Mouse (Mus musculus) NIH3T3 (cell line): Measurements from ENCODE around the gene Etfb.
A peak's percentile ranks its signal among the peaks of the same experiment; 100 is the strongest.

Source experiments
- DNase-seq: peaks from one replicate; pipeline ENCODE4 v3.0.0-alpha.2; 2012; ENCODE audit warnings: low read depth

The Etfb gene

DNA sequence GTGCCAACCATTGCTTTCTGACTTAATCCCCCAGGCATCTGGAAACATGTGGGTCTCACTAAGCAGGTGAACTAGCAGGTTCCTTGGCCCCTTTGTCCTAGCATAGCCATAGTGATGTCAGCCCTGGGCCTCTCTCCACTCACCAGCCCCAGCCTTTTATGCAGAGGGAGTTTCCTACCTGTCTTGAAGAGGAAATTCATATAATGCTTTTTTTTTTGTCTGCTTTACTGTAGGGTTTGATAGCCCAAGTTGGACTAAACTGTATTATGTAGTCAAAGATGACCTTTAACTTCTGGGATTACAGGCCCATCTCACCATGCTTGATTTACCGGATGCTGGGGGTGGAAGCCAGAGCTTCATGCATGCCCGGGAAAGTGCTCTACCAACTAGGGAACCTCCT is 5.9 kb downstream of the Etfb start:
- no peak for DNase-seq

DNA sequence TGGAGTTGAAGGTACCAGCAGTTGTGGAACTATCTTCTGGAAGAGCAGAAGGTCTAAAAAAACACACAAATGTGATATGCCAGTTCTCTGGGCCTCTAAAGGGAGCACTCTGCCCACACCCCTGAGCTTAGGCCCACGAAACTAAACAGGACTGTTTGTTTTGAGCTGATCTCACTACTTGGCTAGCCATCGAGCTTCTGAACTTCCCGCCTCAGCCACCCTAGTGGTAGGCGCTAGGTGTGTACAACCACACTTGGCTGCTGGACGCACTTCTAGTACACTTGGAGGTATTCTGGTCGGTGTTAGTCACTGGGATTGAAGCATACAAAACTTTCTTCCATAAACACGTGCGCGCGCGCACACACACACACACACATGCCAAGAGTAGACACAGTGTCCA is 7.8 kb downstream of the Etfb start:
- DNase-seq: no peak

DNA sequence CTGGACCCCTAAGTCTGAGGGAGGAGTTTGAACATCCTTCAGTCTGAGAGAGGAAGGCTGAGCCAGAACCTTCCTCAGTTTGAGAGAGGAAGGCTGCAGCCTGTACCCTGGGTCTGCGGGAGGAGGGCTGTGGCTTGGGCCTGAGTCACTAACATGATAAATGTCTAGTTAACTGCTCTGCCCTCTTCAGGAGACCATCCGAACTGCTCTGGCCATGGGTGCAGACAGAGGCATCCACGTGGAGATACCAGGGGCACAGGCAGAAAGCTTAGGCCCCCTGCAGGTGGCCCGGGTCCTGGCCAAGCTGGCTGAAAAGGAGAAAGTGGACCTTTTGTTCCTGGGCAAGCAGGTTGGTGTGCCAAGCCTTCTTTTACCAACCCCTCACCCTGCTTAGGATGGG is 8.7 kb downstream of the Etfb start:
- DNase-seq: peak; percentile 67

DNA sequence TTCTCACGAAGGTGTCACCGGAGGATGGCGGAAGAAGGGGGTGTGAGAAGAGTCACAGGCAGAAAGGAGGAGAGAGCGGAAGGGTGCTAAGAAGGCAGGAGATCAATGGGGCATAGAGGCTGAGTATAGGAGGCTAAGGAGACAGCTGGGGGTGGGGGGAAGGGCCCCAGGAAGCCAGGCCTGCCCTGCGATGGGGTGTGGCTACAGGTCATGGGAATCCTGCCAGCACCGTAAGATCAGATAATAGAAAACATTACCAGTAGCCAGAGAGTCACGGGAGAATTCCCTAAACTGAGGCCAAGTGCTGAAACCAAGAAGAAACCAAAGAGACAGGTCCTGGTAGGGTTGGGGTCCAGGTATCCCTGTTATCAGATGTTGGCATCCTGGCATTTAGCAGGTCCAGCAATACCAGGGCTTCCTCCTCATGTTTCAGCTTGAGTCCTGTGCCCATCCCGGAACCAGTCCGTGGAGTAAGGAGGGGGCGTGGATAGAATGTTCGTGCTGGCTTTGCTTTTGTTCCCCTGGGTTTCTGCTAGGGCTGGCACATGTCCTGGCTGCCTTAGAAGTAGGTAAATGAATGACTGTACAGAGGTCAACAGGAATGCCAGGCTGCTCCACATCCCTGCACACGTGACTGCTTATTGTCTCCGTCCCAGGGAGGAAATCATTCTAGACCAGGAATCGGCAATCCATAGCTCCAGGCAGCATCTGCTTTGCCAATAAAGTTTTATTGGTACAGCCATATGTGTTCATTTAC is 9.9 kb downstream of the Etfb start:
- no peak for DNase-seq

DNA sequence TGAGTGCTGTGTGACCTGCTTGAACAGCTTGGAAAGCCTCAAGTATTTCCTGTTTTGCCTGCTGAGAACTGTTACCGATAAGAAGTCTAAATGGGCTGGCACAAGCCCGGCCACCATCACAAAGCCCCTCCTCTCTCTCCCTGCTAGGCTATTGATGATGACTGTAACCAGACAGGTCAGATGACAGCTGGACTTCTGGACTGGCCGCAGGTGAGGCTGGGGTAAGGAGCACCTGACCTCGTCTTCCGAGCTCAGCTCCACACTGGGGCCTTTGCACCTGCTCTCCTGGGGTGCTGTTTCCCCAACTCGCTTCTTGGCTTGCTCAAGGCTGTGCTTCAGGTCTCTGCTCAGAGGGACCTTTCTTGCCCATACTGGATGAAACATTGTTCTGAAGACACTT is 10.5 kb downstream of the Etfb start:
- DNase-seq: no peak

DNA sequence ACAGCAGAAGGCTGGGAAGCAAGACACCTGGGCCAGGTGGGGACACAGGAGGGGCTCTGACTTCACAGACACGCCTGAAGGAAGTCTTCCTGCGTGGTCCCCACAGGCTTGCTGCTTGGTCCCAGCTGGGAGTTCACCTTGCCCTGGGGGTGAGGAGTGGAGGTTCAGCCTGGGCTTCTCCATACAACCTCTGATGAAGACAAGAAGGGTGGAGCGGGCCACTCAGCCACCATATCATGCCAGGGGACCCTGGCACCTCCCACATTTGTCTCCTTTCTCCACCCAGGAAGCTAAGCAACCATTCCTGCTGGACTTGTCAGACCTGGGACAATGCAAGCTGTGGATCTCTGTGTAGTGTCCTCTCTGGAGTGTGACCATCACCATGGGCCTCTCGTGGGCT is 19.0 kb downstream of the Etfb start, which contains the start of gene Vsig10l:
Gene Vsig10l, plus strand, starts transcription at position 301 of the 400 bp plus-strand sequence.
- no peak for DNase-seq

DNA sequence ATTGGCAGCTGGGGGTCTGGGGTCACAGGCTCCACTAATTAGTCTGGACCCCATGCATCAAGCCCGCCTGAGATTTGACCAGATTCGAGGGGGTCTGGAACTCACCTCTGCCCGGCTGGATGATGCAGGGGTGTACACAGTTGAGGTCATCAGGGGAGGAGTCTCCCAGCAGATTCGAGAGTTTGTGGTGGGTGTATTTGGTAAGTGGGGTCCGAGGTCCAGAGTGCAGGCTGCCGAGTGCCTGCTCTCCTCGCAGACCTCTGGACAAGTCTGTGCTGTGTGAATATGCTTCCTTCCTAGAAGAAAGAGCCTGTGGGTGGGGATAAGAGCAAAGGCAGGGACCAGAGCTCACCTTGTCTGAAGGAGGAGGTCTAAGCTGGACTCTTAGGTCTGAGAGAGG is 20.1 kb downstream of the Etfb start:
- DNase-seq: no peak

DNA sequence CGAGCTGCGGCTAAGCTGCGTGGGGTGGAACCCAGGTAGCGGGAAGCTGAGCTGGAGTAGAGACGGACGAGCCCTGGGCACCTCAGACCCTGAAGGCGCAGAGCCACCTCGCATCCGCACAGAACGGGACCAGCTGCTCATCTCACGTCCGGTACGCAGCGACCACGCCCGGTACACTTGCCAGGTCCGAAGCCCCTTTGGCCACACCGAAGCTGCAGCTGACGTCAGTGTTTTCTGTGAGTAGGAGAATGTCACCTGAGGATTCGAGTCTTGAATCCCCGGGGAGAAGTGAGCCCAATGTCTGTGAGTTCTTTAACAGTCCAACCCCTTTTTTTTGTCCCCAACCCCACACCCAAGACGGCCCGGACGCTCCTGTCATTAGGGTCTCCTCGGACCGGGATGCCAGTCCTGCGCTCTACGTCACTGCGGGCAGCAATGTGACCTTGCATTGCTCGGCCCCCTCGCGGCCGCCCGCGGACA is 21.0 kb downstream of the Etfb start:
- no peak for DNase-seq

DNA sequence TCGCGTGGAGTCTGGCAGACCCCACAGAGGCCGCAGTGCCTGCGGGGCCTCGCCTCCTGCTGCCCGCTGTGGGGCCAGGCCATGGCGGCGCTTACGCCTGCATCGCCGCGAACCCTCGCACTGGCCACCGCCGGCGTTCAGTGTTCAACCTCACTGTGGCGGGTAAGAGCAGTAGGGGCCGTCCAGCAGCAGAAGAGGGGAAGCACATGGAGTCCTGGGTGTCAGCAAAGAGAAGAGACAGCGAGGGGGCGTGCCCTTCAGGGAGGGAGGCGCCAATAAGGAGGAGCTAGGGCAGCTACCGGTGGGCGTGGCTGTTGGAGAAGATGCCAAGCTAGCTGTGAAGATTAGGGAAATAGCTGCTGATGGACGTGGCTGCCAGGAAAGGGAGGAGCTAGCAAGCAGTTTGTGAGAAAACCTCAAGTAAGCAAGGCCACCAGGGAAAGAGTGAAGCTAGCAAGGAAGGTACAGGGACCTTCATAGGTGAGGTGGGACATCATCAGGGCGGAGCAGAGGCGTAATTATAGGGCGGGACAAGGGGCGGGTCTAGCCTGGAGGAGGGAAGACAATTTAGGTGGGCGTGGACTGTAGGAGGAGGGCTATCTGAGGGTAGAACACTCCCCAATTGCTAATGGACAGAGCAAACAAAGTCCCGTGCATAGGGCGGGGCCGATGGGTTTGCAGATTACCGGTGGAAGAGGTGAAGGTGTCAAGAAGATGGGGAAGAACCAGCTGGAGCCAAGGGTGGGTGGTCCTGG is 21.6 kb downstream of the Etfb start:
- peak; percentile 94 for DNase-seq

DNA sequence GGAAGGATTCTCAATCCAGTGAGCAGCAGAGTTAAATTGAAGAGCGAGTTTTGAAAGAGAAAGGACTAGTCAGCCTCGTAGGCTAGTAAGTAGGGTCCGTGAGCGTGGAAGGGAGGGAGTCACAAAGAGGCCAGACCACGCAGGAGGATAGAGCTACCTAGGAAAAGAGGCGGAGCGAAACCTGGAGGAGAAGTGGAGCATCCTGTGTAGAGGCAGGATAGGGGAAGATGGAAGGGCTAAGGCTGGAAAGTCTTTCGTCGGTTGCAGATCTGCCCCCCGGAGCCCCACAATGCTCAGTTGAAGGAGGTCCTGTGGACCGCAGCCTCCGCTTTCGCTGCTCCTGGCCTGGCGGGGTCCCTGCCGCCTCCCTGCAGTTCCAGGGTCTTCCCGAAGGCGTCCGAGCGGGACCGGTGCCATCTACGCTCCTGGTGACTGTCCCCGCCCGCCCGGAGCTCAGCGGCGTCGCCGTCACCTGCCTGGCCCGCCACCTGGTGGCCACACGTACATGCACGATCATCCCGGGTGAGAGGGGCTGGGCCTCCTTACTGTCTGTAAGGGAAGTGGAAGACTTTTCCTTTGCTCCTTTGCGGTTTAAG is 22.3 kb downstream of the Etfb start:
- DNase-seq: peak; percentile 92

DNA sequence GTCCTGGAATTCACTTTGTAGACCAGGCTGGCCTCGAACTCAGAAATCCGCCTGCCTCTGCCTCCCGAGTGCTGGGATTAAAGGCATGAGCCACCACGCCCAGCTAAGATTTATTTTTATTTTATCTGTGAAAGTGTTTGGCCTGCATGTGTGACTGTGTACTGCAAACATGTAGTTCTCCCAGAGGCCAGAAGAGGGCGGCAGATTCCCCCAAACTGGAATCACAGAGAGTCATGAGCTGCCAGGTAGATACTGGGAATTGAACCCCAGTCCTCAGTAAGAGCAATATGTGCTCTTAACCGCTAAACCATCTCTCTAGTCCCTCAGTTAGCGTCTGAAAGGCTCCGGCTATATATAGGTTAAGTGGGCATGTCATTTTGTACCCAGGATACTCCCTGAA is 26.5 kb downstream of the Etfb start:
- peak; percentile 75 for DNase-seq

DNA sequence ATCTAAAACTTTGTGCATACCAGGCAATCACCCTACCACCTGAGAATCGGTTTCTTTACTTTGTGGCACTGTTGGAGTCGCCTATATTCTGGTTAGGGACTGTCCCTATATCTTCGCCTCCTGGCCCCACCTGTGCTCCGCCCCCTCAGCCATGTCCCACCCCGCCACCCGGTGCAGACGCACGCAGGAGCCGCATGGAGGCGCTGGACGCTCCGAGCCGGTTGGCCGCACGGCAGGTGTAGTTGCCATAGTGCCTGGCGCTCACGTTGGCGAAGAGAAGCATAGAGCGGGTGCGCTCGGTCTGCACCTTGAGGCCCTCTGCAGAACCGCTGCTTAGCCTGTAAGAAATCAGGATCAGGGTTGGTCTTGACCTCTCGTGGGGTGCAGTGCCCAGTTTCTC is 31.8 kb downstream of the Etfb start:
- no peak for DNase-seq

DNA sequence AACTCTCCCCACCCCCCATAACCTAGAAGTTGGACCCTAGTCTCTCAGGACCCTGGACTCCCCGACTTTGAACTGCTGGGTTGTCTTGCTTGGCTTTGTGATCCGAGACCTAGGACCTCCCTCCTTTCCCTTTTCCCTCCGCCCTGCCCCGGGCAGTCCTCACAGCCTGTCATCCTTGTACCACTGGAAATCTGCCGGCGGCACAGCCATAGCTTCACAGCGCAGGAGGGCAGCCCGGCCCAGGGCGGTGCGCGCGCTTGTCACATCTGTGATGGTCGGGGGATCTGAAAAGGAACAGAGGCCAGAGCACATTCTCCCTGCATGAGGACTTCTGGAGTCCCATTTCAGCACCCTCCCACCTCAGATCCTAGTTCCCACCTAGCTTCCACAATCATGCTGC is 32.5 kb downstream of the Etfb start:
- no peak for DNase-seq

DNA sequence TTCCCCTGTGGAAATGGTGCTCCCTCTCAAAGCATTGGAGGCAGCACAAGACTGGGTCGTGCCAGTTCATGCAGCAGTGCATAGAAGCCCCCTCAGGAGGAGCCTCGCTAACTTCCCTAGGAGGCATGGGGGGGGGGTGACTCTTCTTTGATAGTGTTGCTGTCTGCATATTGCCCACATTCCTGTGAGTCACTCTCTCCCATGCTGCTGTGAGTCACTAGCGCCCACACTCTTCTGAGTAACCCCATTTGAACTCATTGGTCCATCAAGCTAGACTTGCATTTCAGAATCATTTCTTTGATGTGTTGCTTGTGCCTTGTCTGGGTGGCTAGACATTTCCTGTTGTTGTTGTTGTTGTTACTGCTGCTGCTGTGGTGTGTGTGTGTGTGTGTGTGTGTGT is 37.3 kb downstream of the Etfb start:
- DNase-seq: peak; percentile 87

DNA sequence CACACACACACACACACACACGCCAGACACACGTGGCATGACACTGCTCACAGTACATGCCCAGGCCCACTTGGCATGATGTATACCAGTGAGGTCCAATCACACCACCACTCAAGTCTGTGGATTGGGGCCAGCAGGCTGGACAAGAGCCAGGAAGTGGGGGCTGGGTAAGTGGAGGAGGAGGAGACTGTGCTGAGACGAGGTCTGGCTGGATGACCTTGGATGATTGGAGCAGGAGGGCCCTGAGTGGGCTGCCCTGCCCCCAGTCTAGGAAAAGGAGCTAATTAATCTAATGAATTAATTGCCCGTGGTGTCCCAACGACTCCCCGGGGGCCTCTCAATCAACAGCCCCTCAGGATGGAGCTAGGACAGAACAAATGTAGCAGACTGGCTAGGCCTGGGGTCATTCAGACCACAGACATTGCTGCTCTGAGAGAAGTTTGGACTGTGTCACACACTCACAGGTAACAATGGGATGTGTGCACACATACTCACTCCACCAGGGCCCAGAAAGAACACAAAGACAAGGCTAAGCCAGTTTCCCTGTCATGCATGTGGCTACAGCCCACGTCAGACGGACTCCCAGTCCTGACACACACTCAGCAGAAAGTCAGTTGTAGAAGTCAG is 38.3 kb downstream of the Etfb start:
- DNase-seq: peak; percentile 81

DNA sequence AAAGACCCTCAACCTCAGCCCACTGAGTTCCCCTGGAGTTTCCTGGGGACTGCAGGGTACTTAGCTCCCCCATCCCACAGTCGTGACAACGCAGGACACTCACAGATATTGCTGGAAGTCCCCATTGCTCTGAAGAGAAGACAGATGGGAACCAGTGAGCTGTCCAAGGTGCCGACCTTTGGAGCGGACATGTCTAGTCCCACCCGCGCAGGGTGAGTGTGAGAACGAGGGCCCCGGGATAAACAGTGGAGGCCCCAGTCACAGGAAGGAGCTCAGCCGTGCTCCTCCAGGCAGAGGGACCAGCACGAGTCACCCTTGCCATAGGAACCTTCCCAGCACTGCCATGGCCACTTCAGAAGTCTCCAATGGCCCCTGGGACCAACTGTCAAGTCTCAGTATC is 39.4 kb downstream of the Etfb start:
- DNase-seq: peak; percentile 55

DNA sequence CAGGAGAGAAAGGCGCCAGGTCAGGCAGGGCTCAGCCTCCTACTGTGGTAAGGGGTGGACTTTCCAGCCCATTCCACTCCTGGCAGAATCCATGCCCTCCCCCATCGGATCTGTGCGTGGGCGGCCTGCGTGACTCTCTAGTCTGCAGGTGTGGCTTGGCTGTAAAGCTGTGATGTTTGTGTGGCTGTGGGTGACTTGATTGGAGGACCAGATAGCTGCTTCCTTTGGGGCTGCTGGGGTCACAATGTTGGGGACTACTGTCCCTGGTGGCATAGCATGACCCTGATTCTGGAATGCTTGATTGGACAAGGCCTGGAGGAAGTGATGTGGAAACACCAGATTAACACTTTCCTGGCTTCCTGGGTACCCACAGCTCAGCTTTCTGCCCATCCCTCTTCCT is 44.8 kb downstream of the Etfb start:
- DNase-seq: peak; percentile 30

DNA sequence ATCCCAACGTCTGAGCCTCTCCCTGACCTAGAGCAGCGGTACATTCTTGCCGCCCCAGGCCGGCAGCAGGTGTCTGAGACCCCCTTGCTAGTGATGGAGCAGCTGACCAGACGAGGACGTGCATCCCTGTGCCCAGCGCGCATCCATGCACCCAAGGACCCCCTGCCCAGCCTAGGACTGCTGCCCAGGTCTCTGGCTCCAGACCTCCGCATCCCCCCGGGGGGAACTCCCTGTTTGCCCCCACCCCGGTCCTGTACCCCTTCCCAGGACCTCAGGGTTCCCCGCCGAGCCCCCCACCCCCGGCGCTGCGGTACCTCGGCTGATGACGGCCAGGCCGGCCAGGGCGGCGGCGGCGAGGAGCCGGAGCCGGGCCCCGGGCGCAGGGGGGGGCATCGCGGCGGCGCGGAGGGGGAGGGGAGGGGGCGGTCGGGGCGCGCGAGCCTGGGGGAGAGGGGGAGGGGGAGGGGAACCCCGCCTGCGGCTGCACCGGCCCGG is 45.8 kb downstream of the Etfb start, which contains the start of gene Iglon5:
Gene Iglon5, minus strand, starts transcription at position 445 of the 495 bp plus-strand sequence.
- DNase-seq: no peak

DNA sequence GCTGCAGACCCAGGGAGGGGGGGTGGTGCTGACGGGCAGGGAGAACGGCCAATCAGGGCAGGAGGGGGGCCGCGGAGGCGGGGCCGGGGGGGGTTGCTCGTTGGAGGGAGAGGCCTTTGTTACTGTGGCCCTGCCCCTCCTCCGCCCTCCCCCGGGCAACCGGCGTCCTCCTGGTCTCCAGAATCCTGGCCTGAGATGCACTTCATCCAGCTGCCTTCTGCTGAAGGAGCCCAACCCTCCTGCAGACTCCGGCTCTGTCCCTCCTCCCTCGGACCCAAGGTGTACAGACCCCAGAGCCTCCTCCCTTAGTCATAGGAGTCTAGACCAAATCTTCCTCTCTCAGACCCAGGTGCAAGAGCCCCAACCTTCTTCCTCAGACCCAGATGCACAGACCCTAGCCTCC is 46.3 kb downstream of the Etfb start:
- DNase-seq: peak; percentile 94

DNA sequence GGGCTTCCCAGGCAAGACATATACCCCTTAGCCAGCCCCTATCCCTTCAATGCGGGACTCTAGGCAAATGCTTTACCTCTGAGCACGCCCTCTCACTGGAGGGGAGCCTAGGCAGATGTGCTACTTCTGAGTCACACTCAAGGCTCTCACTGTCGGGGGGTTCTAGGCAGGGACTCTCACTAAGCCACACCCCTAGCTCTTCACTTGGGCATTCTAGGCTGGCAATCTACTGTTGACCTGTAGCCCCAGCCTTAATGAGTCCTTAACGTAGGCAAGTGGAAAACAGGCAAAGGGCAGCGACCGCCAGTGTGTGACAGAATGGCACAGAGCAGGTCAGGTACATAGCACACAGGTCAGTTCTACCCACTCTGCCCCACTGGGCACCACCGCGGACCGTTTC is 47.0 kb downstream of the Etfb start:
- DNase-seq: peak; percentile 35

DNA sequence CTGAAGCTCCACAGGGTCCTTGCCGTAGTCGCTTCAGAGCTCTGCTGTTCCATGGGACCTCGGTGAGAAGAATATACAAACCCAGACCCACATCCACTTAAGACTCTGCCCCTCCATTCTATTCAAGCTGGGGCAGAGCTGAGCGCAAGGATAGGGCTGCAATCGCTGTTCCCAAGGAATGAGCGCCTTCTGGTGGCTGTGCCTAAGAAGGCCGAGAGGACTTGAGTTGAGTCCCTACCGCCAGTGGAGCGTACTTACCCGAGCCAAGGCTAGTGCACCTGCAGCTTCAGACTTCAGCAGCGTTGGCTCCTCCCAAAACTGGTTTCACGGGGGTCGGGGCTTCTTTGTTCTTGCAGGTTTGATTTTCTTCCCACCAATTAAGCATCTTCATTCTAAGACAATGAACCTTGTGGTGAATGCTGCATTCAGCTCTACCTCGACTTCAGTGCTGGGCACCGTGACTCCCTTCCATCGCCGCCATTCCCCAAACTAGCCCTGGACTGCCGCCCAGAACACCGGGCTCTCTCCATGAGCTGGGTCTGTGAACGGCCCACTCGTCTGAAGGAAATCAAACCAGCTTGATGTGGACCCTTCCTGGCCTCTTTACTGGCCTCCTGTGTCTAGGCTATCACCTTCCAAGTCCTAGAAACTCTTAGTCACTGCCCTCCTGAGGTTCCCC is 51.6 kb downstream of the Etfb start:
- DNase-seq: peak; percentile 61
